Mouse (Mus musculus): Measurements from ENCODE around the gene Olfr202. TPM values are rescaled to one million over a fixed set of nuclear protein-coding genes. Genes with fewer than 3 reads are reported as not detected.
"Not testable (repeated sequence)": the region's sequence is repeated elsewhere in the genome, so short reads cannot be mapped to it uniquely, and the experiment has no call there.

Gene Olfr202
- not detected in 2 replicates for polyA plus RNA-seq (2015; fragmentation: Nextera tagmentation; extraction: Ambion mirVana)

DNA sequence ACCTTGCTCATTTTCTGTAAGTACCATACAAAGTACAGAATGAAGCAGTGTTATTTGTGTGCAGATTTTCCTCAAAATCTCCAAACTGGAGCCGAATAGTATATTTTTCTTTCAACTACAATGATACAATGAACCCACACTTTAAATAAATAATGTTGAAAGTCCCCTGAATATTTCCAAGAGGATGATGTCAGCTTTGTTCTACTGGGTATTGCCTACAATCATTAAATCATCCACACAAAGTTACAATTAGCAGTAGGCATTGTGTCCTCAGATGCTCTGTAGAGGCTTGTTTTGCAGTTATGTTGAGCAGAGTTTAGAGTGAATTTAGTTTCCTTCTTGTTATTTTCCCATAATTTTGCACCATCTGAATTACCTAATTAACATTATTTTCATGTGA, at the start of gene Olfr202:
Gene Olfr202, minus strand, starts transcription at position 101 of the 400 bp plus-strand sequence.
- Histone ChIP-seq H3K27me3 (replicated peaks) (no peaks in the 10 kb centered on the region), H3K9ac (no peak within 1 kb of the TSS), H3K4me2 (no peak within 1 kb of the TSS), H3K4me3 (no peak within 1 kb of the TSS), H3K27ac (replicated peaks) (no peak within 1 kb of the TSS), H3K4me1 (no peaks in the 10 kb centered on the region), H3K9me3 (no peaks in the 10 kb centered on the region), H3K36me3 (no peaks in the 10 kb centered on the region)
- no peak for ATAC-seq (ENCODE audit: extremely low read depth, insufficient number of reproducible peaks, low FRiP score, low TSS enrichment)
- 76% methylated on average over 1 of the region's 1 CpGs for WGBS

DNA sequence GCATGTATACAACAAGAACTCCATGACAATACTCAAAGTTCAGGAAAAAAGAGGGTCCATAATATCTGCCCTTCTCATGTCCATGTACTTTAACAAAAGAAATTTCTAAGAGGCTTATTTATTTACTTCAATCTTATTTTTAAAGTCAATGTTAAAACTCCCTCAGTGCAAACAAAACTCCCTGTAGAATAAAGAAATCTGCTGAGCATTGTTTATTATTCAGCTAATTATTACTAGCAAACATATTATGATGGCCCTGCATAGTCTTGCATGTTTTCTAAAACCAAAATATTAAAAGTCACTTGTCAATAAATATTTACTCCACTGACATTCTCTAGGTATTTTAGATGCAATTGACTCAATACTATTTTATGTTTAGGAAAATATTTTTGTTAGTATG, 44.4 kb upstream of the Olfr202 start, which contains the start of gene Olfr205:
Gene Olfr205, minus strand, starts transcription at position 101 of the 400 bp plus-strand sequence.
- Histone ChIP-seq H3K9me3 (0 out of 2 replicates have a peak, but pooled peaks cover 4% of the 10 kb centered on the region), H3K27ac (replicated peaks) (no peak within 1 kb of the TSS), H3K9ac (no peak within 1 kb of the TSS), H3K4me1 (no peaks in the 10 kb centered on the region), H3K4me2 (no peak within 1 kb of the TSS), H3K4me3 (no peak within 1 kb of the TSS), H3K27me3 (replicated peaks) (no peaks in the 10 kb centered on the region), H3K36me3 (no peaks in the 10 kb centered on the region)
- no peak for ATAC-seq (ENCODE audit: extremely low read depth, insufficient number of reproducible peaks, low FRiP score, low TSS enrichment)

DNA sequence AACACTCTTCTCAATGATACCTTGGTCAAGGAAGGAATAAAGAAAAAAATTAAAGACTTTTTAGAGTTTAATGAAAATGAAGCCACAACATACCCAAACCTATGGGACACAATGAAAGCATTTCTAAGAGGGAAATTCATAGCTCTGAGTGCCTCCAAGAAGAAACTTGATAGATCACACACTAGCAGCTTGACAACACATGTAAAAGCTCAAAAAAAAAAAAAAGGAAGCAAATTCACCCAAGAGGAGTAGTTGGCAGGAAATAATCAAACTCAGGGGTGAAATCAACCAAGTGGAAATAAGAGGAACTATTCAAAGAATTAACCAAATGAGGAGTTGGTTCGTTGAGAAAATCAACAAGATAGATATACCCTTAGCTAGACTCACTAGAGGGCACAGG, 36.7 kb upstream of the Olfr202 start:
- H3K27me3 ChIP-seq (replicated peaks); H3K36me3 ChIP-seq; H3K4me1 ChIP-seq; H3K4me2 ChIP-seq; H3K4me3 ChIP-seq; H3K9me3 ChIP-seq; ATAC-seq (ENCODE audit: extremely low read depth, insufficient number of reproducible peaks, low FRiP score, low TSS enrichment); H3K27ac ChIP-seq (replicated peaks); H3K9ac ChIP-seq: not testable (repeated sequence)
- 41% methylated on average over 1 of the region's 1 CpGs for WGBS

DNA sequence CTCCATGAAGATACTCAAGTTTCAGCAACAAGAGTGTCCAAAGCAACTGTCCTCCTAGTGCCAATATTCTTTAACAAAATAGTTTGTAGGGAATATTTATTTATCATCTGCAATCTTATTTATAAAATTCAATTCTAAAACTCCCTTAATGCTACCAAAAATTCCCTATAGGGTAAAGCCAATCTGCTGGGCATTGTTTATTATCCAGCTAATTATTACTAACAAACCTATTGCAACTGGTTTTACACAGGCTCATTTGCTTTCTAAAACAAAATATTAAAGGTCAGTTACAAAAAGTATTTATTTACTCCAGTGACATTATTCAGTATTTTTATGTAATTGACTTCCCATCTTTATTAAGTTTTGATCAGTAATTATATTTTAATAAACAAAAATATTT, 31.6 kb upstream of the Olfr202 start, which contains the start of gene Olfr204:
Gene Olfr204, minus strand, starts transcription at position 101 of the 400 bp plus-strand sequence.
- Histone ChIP-seq H3K27me3 (replicated peaks) (no peaks in the 10 kb centered on the region), H3K36me3 (no peaks in the 10 kb centered on the region), H3K9me3 (no peaks in the 10 kb centered on the region), H3K4me2 (no peak within 1 kb of the TSS), H3K27ac (replicated peaks) (no peak within 1 kb of the TSS), H3K9ac (no peak within 1 kb of the TSS), H3K4me1 (no peaks in the 10 kb centered on the region), H3K4me3 (no peak within 1 kb of the TSS)
- no peak for ATAC-seq (ENCODE audit: extremely low read depth, insufficient number of reproducible peaks, low FRiP score, low TSS enrichment)

DNA sequence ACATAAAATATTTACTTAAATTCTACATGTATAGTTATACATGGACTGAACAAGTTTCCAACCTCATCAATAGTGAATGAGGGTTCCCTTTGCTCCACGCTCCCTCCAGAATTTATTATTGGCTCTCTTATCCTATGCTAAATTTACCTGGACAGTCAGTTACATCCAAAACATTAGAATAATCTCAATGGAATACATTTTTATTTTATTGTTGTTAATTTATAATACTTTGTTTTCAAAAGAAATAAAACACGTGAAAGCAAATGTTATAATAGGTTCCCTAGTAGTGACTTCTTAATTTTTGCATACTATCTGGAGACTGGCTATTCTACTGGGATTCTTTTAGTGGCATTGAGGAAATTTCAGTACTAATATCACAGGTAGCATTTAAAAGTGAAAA, 12.0 kb upstream of the Olfr202 start, which contains the start of gene Olfr203:
Gene Olfr203, plus strand, starts transcription at position 301 of the 400 bp plus-strand sequence.
- no peaks in the 10 kb centered on the region for H3K27me3 ChIP-seq (replicated peaks)
- H3K4me2 ChIP-seq: no peak within 1 kb of the TSS
- H3K4me3 ChIP-seq: no peak within 1 kb of the TSS
- no peak within 1 kb of the TSS for H3K27ac ChIP-seq (replicated peaks)
- H3K9me3 ChIP-seq: no peaks in the 10 kb centered on the region
- H3K4me1 ChIP-seq: no peaks in the 10 kb centered on the region
- 66% methylated on average over 2 of the region's 2 CpGs for WGBS
- no peaks in the 10 kb centered on the region for H3K36me3 ChIP-seq
- no peak for ATAC-seq (ENCODE audit: extremely low read depth, insufficient number of reproducible peaks, low FRiP score, low TSS enrichment)
- no peak within 1 kb of the TSS for H3K9ac ChIP-seq

DNA sequence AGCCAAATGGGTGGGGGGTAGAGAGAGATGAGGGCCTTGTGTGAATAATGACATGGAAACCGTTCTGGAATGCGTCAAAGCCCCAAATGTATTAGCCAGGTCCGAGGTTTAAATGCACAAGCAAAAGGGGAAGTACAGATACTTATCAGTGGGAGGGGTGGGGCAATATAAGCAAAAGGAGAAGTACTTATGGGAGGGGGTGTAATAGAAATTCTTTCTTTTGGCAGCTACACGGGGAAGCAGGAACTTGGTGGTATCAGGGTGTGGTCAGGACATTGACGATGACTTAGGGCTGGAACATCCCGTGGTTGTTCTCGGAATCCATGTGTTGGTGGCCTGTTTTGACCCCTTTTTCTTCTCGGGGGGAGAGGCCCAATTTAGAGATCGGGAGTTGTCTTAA, 983 bp upstream of the Olfr202 start:
- H3K9ac ChIP-seq; H3K4me3 ChIP-seq; H3K36me3 ChIP-seq; H3K27me3 ChIP-seq (replicated peaks); H3K9me3 ChIP-seq; H3K4me1 ChIP-seq; ATAC-seq (ENCODE audit: extremely low read depth, insufficient number of reproducible peaks, low FRiP score, low TSS enrichment); H3K4me2 ChIP-seq; H3K27ac ChIP-seq (replicated peaks): not testable (repeated sequence)
- 73% methylated on average over 9 of the region's 9 CpGs for WGBS

DNA sequence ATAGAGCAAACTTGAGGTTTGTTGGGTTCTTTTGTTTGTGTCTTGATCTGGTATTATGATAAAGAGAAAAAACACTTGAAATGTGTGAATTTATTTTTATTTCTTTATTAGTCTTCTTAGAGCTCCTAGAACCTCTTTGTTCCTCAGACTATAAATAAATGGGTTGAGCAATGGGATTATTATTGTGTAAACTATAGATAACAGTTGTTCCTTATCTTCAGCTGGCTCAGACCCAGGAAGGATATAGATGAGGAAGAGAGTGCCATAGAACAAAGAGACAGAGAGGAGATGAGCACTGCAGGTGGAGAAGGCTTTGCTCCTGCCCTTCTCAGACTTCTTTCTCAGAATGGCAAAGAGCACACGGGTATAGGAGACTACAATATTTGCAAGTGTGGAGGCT, 3.1 kb downstream of the Olfr202 start:
- H3K36me3 ChIP-seq: no peaks in the 10 kb centered on the region
- H3K4me1 ChIP-seq: no peaks in the 10 kb centered on the region
- H3K27me3 ChIP-seq (replicated peaks): no peaks in the 10 kb centered on the region
- no peak overlapping the region for H3K27ac ChIP-seq (replicated peaks)
- no peak overlapping the region for H3K9ac ChIP-seq
- no peaks in the 10 kb centered on the region for H3K9me3 ChIP-seq
- no peak overlapping the region for H3K4me2 ChIP-seq
- 44% methylated on average over 1 of the region's 1 CpGs for WGBS
- H3K4me3 ChIP-seq: no peak overlapping the region
- ATAC-seq (ENCODE audit: extremely low read depth, insufficient number of reproducible peaks, low FRiP score, low TSS enrichment): no peak

DNA sequence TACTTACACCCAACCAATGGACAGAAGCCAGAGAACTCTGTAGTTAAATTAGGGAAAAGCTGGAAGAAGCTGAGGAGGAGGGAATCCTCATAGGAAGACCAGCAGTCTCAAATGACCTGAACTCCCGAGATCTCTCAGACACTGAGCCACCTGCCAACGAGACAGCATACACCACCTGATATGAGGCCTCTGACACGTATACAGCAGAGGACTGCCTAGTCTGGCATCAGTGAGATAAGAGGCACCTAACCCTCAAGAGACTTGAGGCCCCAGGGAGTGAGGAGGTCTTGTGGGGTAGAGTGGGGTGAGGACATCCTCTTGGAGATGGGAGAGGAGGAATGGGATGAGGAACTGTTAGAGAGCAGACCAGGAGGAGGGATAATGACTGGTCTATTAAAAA, 6.1 kb downstream of the Olfr202 start:
- Histone ChIP-seq H3K27ac (replicated peaks) (no peak overlapping the region), H3K4me3 (no peak overlapping the region), H3K4me2 (no peak overlapping the region), H3K9ac (no peak overlapping the region), H3K9me3 (no peaks in the 10 kb centered on the region), H3K4me1 (no peaks in the 10 kb centered on the region), H3K27me3 (replicated peaks) (no peaks in the 10 kb centered on the region), H3K36me3 (no peaks in the 10 kb centered on the region)
- no peak for ATAC-seq (ENCODE audit: extremely low read depth, insufficient number of reproducible peaks, low FRiP score, low TSS enrichment)
- WGBS: 38% methylated on average over 3 of the region's 3 CpGs

DNA sequence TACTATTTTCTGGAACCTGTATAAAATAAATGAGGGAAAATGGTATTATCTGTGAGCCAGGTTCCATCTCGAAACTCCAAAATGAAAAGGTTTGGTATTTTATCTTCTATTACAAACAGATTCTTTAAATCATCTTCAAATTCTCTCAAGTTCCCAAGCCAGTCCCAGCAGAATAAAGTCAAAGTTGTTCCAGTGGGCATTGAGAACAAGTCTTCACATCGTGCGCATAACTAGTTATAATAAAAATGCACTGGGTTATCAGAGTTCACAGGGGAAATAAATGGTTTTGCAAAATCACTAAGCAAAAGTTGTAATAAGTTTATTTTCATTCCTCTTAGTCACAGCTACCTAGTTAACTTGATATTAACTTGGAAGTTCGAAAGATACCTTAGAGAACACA, 14.1 kb downstream of the Olfr202 start, which contains the start of gene Olfr201:
Gene Olfr201, minus strand, starts transcription at position 101 of the 400 bp plus-strand sequence.
- ATAC-seq (ENCODE audit: extremely low read depth, insufficient number of reproducible peaks, low FRiP score, low TSS enrichment); H3K4me3 ChIP-seq; H3K4me2 ChIP-seq: not testable (repeated sequence)

DNA sequence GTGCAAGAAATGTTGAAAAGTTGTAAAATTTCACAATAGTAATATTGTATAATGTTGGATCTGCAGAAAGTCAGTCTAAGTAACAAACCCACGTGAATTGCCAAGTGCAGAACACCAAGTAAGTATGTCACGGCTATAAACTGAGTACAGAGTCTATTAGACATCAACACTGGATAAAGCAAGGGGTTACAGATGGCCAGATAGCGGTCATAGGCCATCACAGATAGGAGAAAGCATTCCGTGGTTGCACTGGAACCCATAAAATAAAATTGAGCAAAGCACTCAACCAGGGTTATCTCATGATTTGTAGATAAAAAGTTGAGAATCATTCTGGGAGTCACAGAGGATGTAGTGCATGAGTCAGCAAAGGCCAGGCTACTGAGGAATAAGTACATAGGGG, 17.5 kb downstream of the Olfr202 start:
- not testable (repeated sequence) for H3K9ac ChIP-seq; H3K9me3 ChIP-seq; ATAC-seq (ENCODE audit: extremely low read depth, insufficient number of reproducible peaks, low FRiP score, low TSS enrichment); H3K4me1 ChIP-seq; H3K4me3 ChIP-seq; H3K4me2 ChIP-seq; H3K36me3 ChIP-seq; H3K27me3 ChIP-seq (replicated peaks); H3K27ac ChIP-seq (replicated peaks)
- 61% methylated on average over 4 of the region's 4 CpGs for WGBS

More for the DNA sequence above, 14.1 kb downstream of the Olfr202 start, which contains the start of gene Olfr201:
- H3K36me3 ChIP-seq; H3K27ac ChIP-seq (replicated peaks); H3K4me1 ChIP-seq; H3K27me3 ChIP-seq (replicated peaks); H3K9me3 ChIP-seq; H3K9ac ChIP-seq: not testable (repeated sequence)
- WGBS: 75% methylated on average over 4 of the region's 4 CpGs

DNA sequence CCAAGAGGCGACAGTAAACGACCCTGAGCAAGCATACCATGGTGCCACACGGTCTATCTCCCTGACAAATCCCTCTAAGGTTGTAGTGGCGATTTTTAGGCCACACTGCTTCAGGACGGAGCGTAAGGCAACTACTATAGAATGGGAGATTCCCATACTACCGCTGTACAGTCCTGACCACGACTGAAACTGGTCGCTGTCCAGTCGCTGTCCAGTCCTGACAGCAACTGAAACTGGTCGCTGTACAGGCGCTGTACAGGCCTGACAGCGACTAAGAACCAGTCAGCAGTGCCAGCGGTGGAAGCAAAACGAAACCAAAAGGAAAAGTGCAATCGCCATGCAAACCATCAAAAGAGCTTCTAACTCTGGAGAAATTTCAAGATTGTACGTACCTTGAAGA, 36.9 kb downstream of the Olfr202 start:
- no peak overlapping the region for H3K27ac ChIP-seq (replicated peaks)
- 76% methylated on average over 17 of the region's 17 CpGs for WGBS

More for the DNA sequence above, 36.9 kb downstream of the Olfr202 start:
- H3K9me3 ChIP-seq: no peaks in the 10 kb centered on the region
- no peak overlapping the region for H3K9ac ChIP-seq
- H3K27me3 ChIP-seq (replicated peaks): no peaks in the 10 kb centered on the region
- H3K4me3 ChIP-seq: no peak overlapping the region
- no peaks in the 10 kb centered on the region for H3K36me3 ChIP-seq
- H3K4me2 ChIP-seq: no peak overlapping the region
- no peak for ATAC-seq (ENCODE audit: extremely low read depth, insufficient number of reproducible peaks, low FRiP score, low TSS enrichment)
- no peaks in the 10 kb centered on the region for H3K4me1 ChIP-seq
